Mouse (Mus musculus): Measurements from ENCODE around the gene Ube4a. TPM values are rescaled to one million over a fixed set of nuclear protein-coding genes. Genes with fewer than 3 reads are reported as not detected.
A peak's percentile ranks its signal among the peaks of the same experiment; 100 is the strongest.

Gene Ube4a
- polyA plus RNA-seq, 1 experiment from 2014 or later, result 39.0 TPM

- H3K27me3 ChIP-seq, result no peaks in the 10 kb centered on the region
- peak within 1 kb of the TSS; percentile 90 for H3K4me2 ChIP-seq (replicated peaks)
- peak within 1 kb of the TSS; percentile 97 for H3K27ac ChIP-seq (replicated peaks)
- WGBS, result under 1% methylated on average over 47 of the region's 48 CpGs
- H3K36me3 ChIP-seq, result no peaks in the 10 kb centered on the region
- H3K4me3 ChIP-seq, result peak within 1 kb of the TSS; percentile 99
- H3K9ac ChIP-seq (replicated peaks), result peak within 1 kb of the TSS; percentile 96
- peak; percentile 90 for ATAC-seq (replicated peaks)
- H3K9me3 ChIP-seq, result no peaks in the 10 kb centered on the region
- H3K4me1 ChIP-seq, result peaks cover 24% of the 10 kb centered on the region
Observed at GRCm38 (mm10) chr9:44920374-44921122, 44.9 kb downstream of the Ube4a start, which contains the start of gene Atp5l. TSS of gene Atp5l (minus strand) at chr9:44920742.

- Histone ChIP-seq H3K27me3 (no peaks in the 10 kb centered on the region), H3K9me3 (no peaks in the 10 kb centered on the region), H3K4me3 (peak overlapping the region; percentile 99), H3K4me2 (replicated peaks) (peak overlapping the region; percentile 90), H3K27ac (replicated peaks) (no peak overlapping the region), H3K9ac (replicated peaks) (peak overlapping the region; percentile 96), H3K36me3 (no peaks in the 10 kb centered on the region), H3K4me1 (peaks cover 34% of the 10 kb centered on the region)
- no peak for ATAC-seq (replicated peaks)
- WGBS, result 29% methylated on average over 2 of the region's 2 CpGs
Observed at GRCm38 (mm10) chr9:44919606-44920005, 45.8 kb downstream of the Ube4a start.

DNA sequence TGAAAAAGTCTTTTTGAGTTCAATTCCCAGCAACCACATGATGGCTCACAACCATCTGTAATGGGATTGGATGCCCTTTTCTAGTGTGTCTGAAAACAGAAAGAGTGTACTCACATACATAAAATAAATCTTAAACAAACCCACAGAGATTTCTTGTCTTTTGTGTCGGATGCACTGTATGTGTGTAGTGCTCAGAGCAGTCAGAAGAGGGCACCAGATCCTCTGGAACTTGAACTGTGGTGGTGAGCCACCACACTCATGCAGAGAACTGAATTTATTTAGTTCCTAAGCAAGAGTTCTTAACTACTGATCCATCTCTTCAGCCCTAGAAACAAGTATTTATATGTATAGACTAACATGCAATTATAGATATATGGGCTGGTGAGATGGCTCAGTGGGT lies 49.2 kb downstream of the Ube4a start:
- Histone ChIP-seq H3K4me1 (peaks cover 26% of the 10 kb centered on the region), H3K27ac (replicated peaks) (no peak overlapping the region), H3K9ac (replicated peaks) (no peak overlapping the region), H3K27me3 (no peaks in the 10 kb centered on the region), H3K4me3 (no peak overlapping the region), H3K9me3 (no peaks in the 10 kb centered on the region), H3K4me2 (replicated peaks) (no peak overlapping the region), H3K36me3 (peaks cover 19% of the 10 kb centered on the region)
- ATAC-seq (replicated peaks), result no peak
- WGBS, result 58% methylated on average over 1 of the region's 1 CpGs

DNA sequence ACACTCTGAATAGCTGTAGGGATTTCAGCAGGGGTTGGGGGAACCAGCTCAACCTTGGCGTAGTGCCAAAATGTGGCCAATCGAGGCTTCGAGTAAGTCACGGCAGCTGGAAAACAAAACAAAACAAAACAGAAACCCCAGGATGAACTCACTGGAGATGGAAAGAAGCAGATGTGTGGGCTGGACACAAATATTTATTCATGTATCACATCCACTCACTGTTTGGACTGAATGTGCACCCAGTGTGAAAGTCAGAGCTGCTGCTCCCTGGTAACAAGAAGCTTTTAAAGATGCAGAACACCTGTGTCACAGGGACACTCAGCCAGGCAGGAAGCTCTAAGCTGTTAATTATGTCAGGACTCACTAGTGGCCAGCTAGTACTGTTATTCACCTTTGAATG lies 50.7 kb downstream of the Ube4a start:
- no peak overlapping the region for H3K9ac ChIP-seq (replicated peaks)
- peaks cover 23% of the 10 kb centered on the region for H3K4me1 ChIP-seq
- H3K4me3 ChIP-seq, result no peak overlapping the region
- H3K27ac ChIP-seq (replicated peaks), result peak overlapping the region; percentile 12
- no peak for ATAC-seq (replicated peaks)
- no peak overlapping the region for H3K4me2 ChIP-seq (replicated peaks)
- WGBS, result 22% methylated on average over 4 of the region's 4 CpGs
- H3K36me3 ChIP-seq, result peaks cover 30% of the 10 kb centered on the region
- H3K9me3 ChIP-seq, result no peaks in the 10 kb centered on the region
- H3K27me3 ChIP-seq, result no peaks in the 10 kb centered on the region

DNA sequence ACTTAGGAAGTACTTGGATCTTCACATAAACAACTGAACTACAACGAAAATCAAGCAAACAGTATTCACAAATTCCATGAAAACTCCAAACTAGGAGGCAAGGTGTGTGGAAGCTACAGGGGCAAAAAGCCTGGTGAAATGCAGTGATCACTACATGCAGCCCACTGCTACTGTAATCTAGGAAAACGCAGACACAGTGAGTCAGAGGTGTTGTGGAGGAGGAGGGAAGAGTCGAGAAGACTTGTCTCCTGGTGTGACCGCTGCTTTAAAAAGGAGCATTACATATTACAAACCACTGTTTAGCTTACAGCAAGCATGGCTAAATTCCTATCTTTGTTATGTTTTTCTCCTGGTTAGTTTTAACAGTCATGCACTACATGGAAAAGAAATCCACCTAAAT lies 54.0 kb downstream of the Ube4a start:
- WGBS, result 93% methylated on average over 4 of the region's 4 CpGs
- Histone ChIP-seq H3K4me2 (replicated peaks) (no peak overlapping the region), H3K4me1 (peaks cover 12% of the 10 kb centered on the region), H3K9ac (replicated peaks) (no peak overlapping the region), H3K4me3 (no peak overlapping the region), H3K27ac (replicated peaks) (no peak overlapping the region), H3K9me3 (no peaks in the 10 kb centered on the region), H3K36me3 (peaks cover 30% of the 10 kb centered on the region), H3K27me3 (no peaks in the 10 kb centered on the region)
- no peak for ATAC-seq (replicated peaks)

DNA sequence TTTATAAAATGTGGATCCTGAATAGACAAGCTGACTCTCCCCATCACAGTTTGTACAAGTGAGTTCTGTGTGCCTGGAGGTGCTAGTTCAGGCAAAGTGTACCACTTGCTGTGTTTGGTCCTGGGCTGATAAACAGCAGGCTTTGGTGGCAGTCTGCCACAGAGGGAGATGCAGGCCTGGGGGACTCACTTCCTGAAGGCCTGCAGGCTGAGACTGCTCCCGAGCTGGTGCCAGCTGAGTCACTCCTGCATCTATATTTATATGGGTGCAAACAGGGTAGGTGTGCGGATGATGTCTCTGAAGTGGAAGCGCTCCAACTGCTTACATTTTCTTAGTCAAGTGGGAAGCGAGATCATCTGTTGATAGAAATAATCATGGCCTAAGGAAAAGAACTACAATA lies 59.8 kb downstream of the Ube4a start:
- Histone ChIP-seq H3K9me3 (no peaks in the 10 kb centered on the region), H3K27ac (replicated peaks) (no peak overlapping the region), H3K4me2 (replicated peaks) (no peak overlapping the region), H3K4me1 (no peaks in the 10 kb centered on the region), H3K27me3 (no peaks in the 10 kb centered on the region), H3K36me3 (peaks cover 5% of the 10 kb centered on the region; the same call in 1 of the 2 replicates), H3K9ac (replicated peaks) (no peak overlapping the region), H3K4me3 (no peak overlapping the region)
- 78% methylated on average over 4 of the region's 4 CpGs for WGBS
- ATAC-seq (replicated peaks), result no peak

GRCm38 (mm10) chr9:44904964-44905363 lies 60.4 kb downstream of the Ube4a start:
- H3K36me3 ChIP-seq, result no peaks in the 10 kb centered on the region
- H3K27ac ChIP-seq (replicated peaks), result no peak overlapping the region
- no peak for ATAC-seq (replicated peaks)
- no peak overlapping the region for H3K9ac ChIP-seq (replicated peaks)
- H3K9me3 ChIP-seq, result no peaks in the 10 kb centered on the region
- H3K4me3 ChIP-seq, result no peak overlapping the region
- no peaks in the 10 kb centered on the region for H3K27me3 ChIP-seq
- 73% methylated on average over 5 of the region's 5 CpGs for WGBS
- no peaks in the 10 kb centered on the region for H3K4me1 ChIP-seq
- no peak overlapping the region for H3K4me2 ChIP-seq (replicated peaks)

- no peak overlapping the region for H3K4me2 ChIP-seq (replicated peaks)
- H3K4me3 ChIP-seq, result no peak overlapping the region
- no peaks in the 10 kb centered on the region for H3K27me3 ChIP-seq
- H3K9me3 ChIP-seq, result no peaks in the 10 kb centered on the region
- no peak overlapping the region for H3K9ac ChIP-seq (replicated peaks)
- no peak overlapping the region for H3K27ac ChIP-seq (replicated peaks)
- WGBS, result 90% methylated on average over 4 of the region's 4 CpGs
- no peaks in the 10 kb centered on the region for H3K4me1 ChIP-seq
- ATAC-seq (replicated peaks), result no peak
- no peaks in the 10 kb centered on the region for H3K36me3 ChIP-seq
Observed at GRCm38 (mm10) chr9:44903856-44904255, 61.5 kb downstream of the Ube4a start.

GRCm38 (mm10) chr9:44900402-44900801 lies 65.0 kb downstream of the Ube4a start:
- 73% methylated on average over 4 of the region's 4 CpGs for WGBS
- no peak overlapping the region for H3K4me3 ChIP-seq

DNA sequence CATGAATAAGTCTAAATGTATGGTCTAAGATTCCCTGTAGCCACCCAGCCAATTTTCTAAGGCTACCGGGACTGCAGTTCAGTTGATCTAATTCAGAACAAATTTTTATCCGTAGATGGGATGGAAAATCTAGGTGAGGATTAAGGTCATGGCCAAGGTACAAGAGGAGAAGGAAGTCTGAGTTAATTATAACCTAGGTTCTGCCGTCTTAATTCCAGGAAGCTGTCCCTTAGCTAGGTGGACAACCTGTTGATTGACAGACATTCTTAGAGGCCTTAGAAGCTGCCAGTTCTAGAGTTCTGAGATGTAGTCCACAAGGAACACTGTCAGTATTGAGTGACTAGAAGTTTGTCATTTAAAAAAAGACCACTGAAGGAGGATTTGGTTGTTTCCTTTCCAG lies 65.7 kb downstream of the Ube4a start:
- Histone ChIP-seq H3K4me1 (no peaks in the 10 kb centered on the region), H3K4me3 (no peak overlapping the region), H3K9ac (replicated peaks) (no peak overlapping the region), H3K27ac (replicated peaks) (no peak overlapping the region), H3K27me3 (no peaks in the 10 kb centered on the region), H3K36me3 (no peaks in the 10 kb centered on the region), H3K9me3 (no peaks in the 10 kb centered on the region), H3K4me2 (replicated peaks) (no peak overlapping the region)
- WGBS, result 88% methylated on average over 3 of the region's 3 CpGs
- ATAC-seq (replicated peaks), result no peak

More at GRCm38 (mm10) chr9:44900402-44900801, 65.0 kb downstream of the Ube4a start:
- Histone ChIP-seq H3K4me1 (no peaks in the 10 kb centered on the region), H3K4me2 (replicated peaks) (no peak overlapping the region), H3K9me3 (no peaks in the 10 kb centered on the region), H3K36me3 (no peaks in the 10 kb centered on the region), H3K27ac (replicated peaks) (no peak overlapping the region), H3K9ac (replicated peaks) (no peak overlapping the region), H3K27me3 (no peaks in the 10 kb centered on the region)
- ATAC-seq (replicated peaks), result no peak

DNA sequence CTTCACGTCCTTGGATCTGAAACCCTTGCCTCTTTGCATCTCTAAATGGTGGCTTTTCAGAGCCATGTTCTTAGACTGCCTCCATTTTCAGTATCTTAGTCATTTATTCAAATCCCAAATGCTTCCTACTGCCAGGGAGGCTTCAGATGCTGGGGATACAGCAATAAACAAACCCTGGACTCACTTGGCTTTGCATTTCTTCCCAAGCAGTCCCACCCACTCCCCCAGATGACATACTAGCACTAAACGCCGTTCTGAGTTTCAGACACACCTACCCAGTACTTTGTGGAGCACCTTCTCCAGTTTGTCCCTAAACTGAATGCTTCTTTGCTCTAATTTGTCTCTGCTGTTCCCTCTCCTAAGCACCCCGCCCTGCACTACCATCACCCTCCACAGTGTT lies 68.4 kb downstream of the Ube4a start:
- Histone ChIP-seq H3K27ac (replicated peaks) (no peak overlapping the region), H3K4me3 (no peak overlapping the region)
- WGBS, result 75% methylated on average over 4 of the region's 4 CpGs

DNA sequence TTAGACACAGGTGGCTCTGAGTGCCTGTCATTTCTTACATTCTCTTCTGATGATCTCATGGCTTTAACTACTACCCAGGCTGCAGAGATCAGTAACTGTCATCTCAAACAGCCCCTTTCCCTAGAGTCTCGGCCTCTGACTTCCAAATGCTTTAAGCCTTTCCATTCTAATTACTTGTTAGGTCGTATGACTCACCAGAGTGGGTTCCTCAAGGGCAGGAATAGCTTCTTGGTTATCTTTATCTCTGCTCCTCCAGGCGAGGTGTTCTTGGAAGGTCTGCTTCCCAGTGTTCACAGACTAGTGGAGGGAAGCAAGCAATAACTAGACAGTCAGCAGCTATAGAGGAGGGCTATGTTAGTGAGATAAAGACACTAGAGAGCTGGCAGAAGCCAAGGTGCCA lies 72.7 kb downstream of the Ube4a start:
- Histone ChIP-seq H3K4me1 (no peaks in the 10 kb centered on the region), H3K36me3 (no peaks in the 10 kb centered on the region), H3K9me3 (no peaks in the 10 kb centered on the region), H3K27me3 (no peaks in the 10 kb centered on the region), H3K27ac (replicated peaks) (no peak overlapping the region), H3K4me3 (no peak overlapping the region), H3K9ac (replicated peaks) (no peak overlapping the region), H3K4me2 (replicated peaks) (no peak overlapping the region)
- ATAC-seq (replicated peaks), result no peak
- WGBS, result 68% methylated on average over 3 of the region's 3 CpGs

More for the DNA sequence above, 68.4 kb downstream of the Ube4a start:
- Histone ChIP-seq H3K9me3 (no peaks in the 10 kb centered on the region), H3K36me3 (no peaks in the 10 kb centered on the region), H3K9ac (replicated peaks) (no peak overlapping the region), H3K4me2 (replicated peaks) (no peak overlapping the region), H3K4me1 (no peaks in the 10 kb centered on the region), H3K27me3 (no peaks in the 10 kb centered on the region)
- no peak for ATAC-seq (replicated peaks)

DNA sequence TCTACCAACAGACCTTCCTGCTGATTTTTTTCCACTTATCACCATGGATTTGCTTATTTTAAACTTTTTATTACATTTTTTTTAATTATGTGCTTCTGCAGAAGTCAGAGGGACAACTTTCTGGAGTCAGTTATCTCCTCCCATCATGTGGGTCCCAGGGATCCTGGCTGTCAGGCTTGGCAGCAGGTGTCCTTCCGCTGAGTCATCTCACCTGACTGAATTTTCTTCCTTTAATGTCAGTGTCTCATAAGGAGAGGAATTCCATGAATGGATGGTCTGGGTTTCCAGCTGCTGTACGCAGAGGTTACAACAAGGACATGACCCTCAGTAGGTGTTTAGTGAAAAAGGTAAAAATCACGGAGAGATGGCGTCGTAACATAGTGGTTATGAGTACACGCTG lies 74.2 kb downstream of the Ube4a start:
- Histone ChIP-seq H3K4me2 (replicated peaks) (no peak overlapping the region), H3K4me1 (no peaks in the 10 kb centered on the region), H3K27me3 (no peaks in the 10 kb centered on the region), H3K9me3 (no peaks in the 10 kb centered on the region), H3K36me3 (no peaks in the 10 kb centered on the region), H3K27ac (replicated peaks) (no peak overlapping the region), H3K9ac (replicated peaks) (no peak overlapping the region), H3K4me3 (no peak overlapping the region)
- WGBS, result 89% methylated on average over 6 of the region's 6 CpGs
- ATAC-seq (replicated peaks), result no peak
